Mouse (Mus musculus) intestine, postnatal 0 days (tissue): ENCODE data around the gene Csnk2b. TPM values are rescaled to one million over a fixed set of nuclear protein-coding genes. Genes with fewer than 3 reads are reported as not detected.

Experiments used
- ATAC-seq: fragments of 200-750 bp; cut with Nextera tagmentation; 2 replicates; pipeline ENCODE4 v1.8.0; 2017; ENCODE audit warnings: mild to moderate bottlenecking, moderate TSS enrichment, moderate library complexity
- H3K27ac ChIP-seq: fragments of 300-500 bp; sonication (generic); 2 replicates; pipeline ENCODE4 v1.5.1; 2014; ENCODE audit warnings: mild to moderate bottlenecking, low read depth, low read length, moderate library complexity
- H3K27me3 ChIP-seq: fragments of 300-500 bp; sonication (generic); replicated peaks from 2 replicates; pipeline ENCODE4 v1.6.1; 2014; ENCODE audit warnings: low read length, mixed read lengths; ENCODE audit not compliant: control insufficient read depth, insufficient read depth
- H3K36me3 ChIP-seq: fragments of 300-500 bp; sonication (generic); 2 replicates; pipeline ENCODE4 v1.6.1; 2014; ENCODE audit warnings: mild to moderate bottlenecking, moderate library complexity; ENCODE audit not compliant: control insufficient read depth, insufficient read depth
- H3K4me1 ChIP-seq: fragments of 300-500 bp; sonication (generic); replicated peaks from 2 replicates; pipeline ENCODE4 v1.6.1; 2014; ENCODE audit warnings: antibody characterized with exemption, low read length, mixed read lengths; ENCODE audit not compliant: control insufficient read depth, insufficient read depth
- H3K4me2 ChIP-seq: fragments of 300-500 bp; sonication (generic); replicated peaks from 2 replicates; pipeline ENCODE4 v1.6.1; 2014; ENCODE audit warnings: low read depth, mild to moderate bottlenecking, moderate library complexity
- H3K4me3 ChIP-seq: fragments of 300-500 bp; sonication (generic); 2 replicates; pipeline ENCODE4 v1.5.1; 2014; ENCODE audit warnings: low read depth, low read length
- H3K9ac ChIP-seq: fragments of 300-500 bp; sonication (generic); 2 replicates; pipeline ENCODE4 v1.6.1; 2014; ENCODE audit warnings: mild to moderate bottlenecking, low read depth, low read length
- H3K9me3 ChIP-seq: fragments of 300-500 bp; sonication (generic); 2 replicates; pipeline ENCODE4 v1.6.1; 2016; ENCODE audit warnings: mixed run types; ENCODE audit not compliant: control insufficient read depth
- CTCF ChIP-seq: sonication (generic); IDR thresholded peaks from 2 replicates; pipeline ENCODE4 v1.5.1; 2016; ENCODE audit warnings: low read depth, mild to moderate bottlenecking, control low read depth, antibody characterized with exemption, moderate library complexity
- WGBS: fragments of 180-500 bp; shearing (Covaris S2); extraction: QIAGEN DNeasy Blood & Tissue Kit; methylation state at CpG from one replicate; pipeline ENCODE4 v1.1.7; 2014; 5-methylcytosine and 5-hydroxymethylcytosine counted together
- polyA plus RNA-seq: library from polyadenylated mRNA; unstranded; fragments of >200 nt; fragmentation: Nextera tagmentation; extraction: Ambion mirVana; gene quantifications from 2 replicates; pipeline ENCODE4 v1.2.1, GENCODE M21; 2015

The Csnk2b gene
- polyA plus RNA-seq, 1 experiment from 2014 or later: 262 TPM

- H3K27ac ChIP-seq: no peak overlapping the region
- no peaks in the 10 kb centered on the region for H3K36me3 ChIP-seq
- peaks cover 9% of the 10 kb centered on the region; the same call in 1 of the 2 replicates for H3K4me1 ChIP-seq
- H3K4me2 ChIP-seq: peak overlapping the region; percentile 27
- no peaks in the 10 kb centered on the region for H3K9me3 ChIP-seq
- H3K4me3 ChIP-seq: no peak overlapping the region
- no peaks in the 10 kb centered on the region for H3K27me3 ChIP-seq
- no peak for ATAC-seq
- no peak for TF ChIP-seq CTCF
- WGBS: 29% methylated on average over 17 of the region's 17 CpGs
- H3K9ac ChIP-seq: no peak overlapping the region
Observed at GRCm38 (mm10) chr17:35074097-35074496, 47.8 kb downstream of the Csnk2b start.

GRCm38 (mm10) chr17:35071454-35071853, 50.4 kb downstream of the Csnk2b start:
- ATAC-seq: no peak
- Histone ChIP-seq H3K9ac (no peak overlapping the region), H3K4me2 (no peak overlapping the region), H3K9me3 (no peaks in the 10 kb centered on the region), H3K4me3 (no peak overlapping the region), H3K27ac (no peak overlapping the region), H3K4me1 (no peaks in the 10 kb centered on the region), H3K27me3 (0 out of 2 replicates have a peak, but pooled peaks cover 7% of the 10 kb centered on the region), H3K36me3 (no peaks in the 10 kb centered on the region)
- 75% methylated on average over 9 of the region's 9 CpGs for WGBS
- no peak for TF ChIP-seq CTCF

GRCm38 (mm10) chr17:35070556-35071229, 51.2 kb downstream of the Csnk2b start:
- Histone ChIP-seq H3K4me2 (no peak overlapping the region), H3K4me3 (no peak overlapping the region), H3K4me1 (no peaks in the 10 kb centered on the region), H3K27ac (no peak overlapping the region), H3K9ac (no peak overlapping the region), H3K27me3 (peaks cover 7% of the 10 kb centered on the region; the same call in 1 of the 2 replicates), H3K9me3 (no peaks in the 10 kb centered on the region), H3K36me3 (no peaks in the 10 kb centered on the region)
- no peak for TF ChIP-seq CTCF
- ATAC-seq: no peak
- WGBS: 38% methylated on average over 6 of the region's 6 CpGs

GRCm38 (mm10) chr17:35068213-35068914, 53.5 kb downstream of the Csnk2b start:
- 65% methylated on average over 17 of the region's 17 CpGs for WGBS
- Histone ChIP-seq H3K4me1 (peaks cover 9% of the 10 kb centered on the region; the same call in 1 of the 2 replicates), H3K4me2 (no peak overlapping the region), H3K27ac (no peak overlapping the region), H3K9me3 (no peaks in the 10 kb centered on the region), H3K36me3 (no peaks in the 10 kb centered on the region), H3K4me3 (no peak overlapping the region), H3K27me3 (peaks cover 7% of the 10 kb centered on the region; the same call in 1 of the 2 replicates), H3K9ac (no peak overlapping the region)
- no peak for ATAC-seq
- no peak for TF ChIP-seq CTCF

Other genes with a start within 250 kb of the Csnk2b start
- gene Zbtb12, start 242.6 kb downstream of the Csnk2b start, polyA plus RNA-seq: 0.74 and 1.1 TPM in 2 replicates
- not detected in 2 replicates for gene Gm20547, start 240.0 kb downstream of the Csnk2b start, polyA plus RNA-seq
- 60.3 and 66.2 TPM in 2 replicates for gene C2, start 223.8 kb downstream of the Csnk2b start, polyA plus RNA-seq
- gene Ehmt2, start 223.6 kb downstream of the Csnk2b start, polyA plus RNA-seq: 35.8 and 40.3 TPM in 2 replicates
- 119 and 128 TPM in 2 replicates for gene Slc44a4, start 207.6 kb downstream of the Csnk2b start, polyA plus RNA-seq
- gene Neu1, start 190.8 kb downstream of the Csnk2b start, polyA plus RNA-seq: 522 and 580 TPM in 2 replicates
- 0.64 and 1.1 TPM in 2 replicates for gene Hspa1b, start 162.8 kb downstream of the Csnk2b start, polyA plus RNA-seq
- gene Gm20481, start 152.1 kb downstream of the Csnk2b start, polyA plus RNA-seq: 0.43 TPM in 1 of 2 replicates, not detected in the other
- 6.4 and 6.5 TPM in 2 replicates for gene Hspa1a, start 149.9 kb downstream of the Csnk2b start, polyA plus RNA-seq
- 0.22 and 0.25 TPM in 2 replicates for gene Hspa1l, start 149.3 kb downstream of the Csnk2b start, polyA plus RNA-seq
- 70.6 and 76.6 TPM in 2 replicates for gene Lsm2, start 140.2 kb downstream of the Csnk2b start, polyA plus RNA-seq
- gene Vars, start 121.1 kb downstream of the Csnk2b start, polyA plus RNA-seq: 74.0 and 84.2 TPM in 2 replicates
- 0.12 and 0.20 TPM in 2 replicates for gene Vwa7, start 105.5 kb downstream of the Csnk2b start, polyA plus RNA-seq
- gene Sapcd1, start 94.0 kb downstream of the Csnk2b start, polyA plus RNA-seq: 3.2 and 4.6 TPM in 2 replicates
- gene Msh5, start 75.3 kb downstream of the Csnk2b start, polyA plus RNA-seq: 1.4 and 3.0 TPM in 2 replicates
- 290 and 312 TPM in 2 replicates for gene Clic1, start 72.1 kb downstream of the Csnk2b start, polyA plus RNA-seq
- gene Ddah2, start 63.0 kb downstream of the Csnk2b start, polyA plus RNA-seq: 62.0 and 68.3 TPM in 2 replicates
- gene Ly6g6c, start 56.7 kb downstream of the Csnk2b start, polyA plus RNA-seq: 0.12 TPM in 1 of 2 replicates, not detected in the other
- gene Mpig6b, start 55.9 kb downstream of the Csnk2b start, polyA plus RNA-seq: 0.13 and 0.17 TPM in 2 replicates
- gene Ly6g6e, start 45.2 kb downstream of the Csnk2b start, polyA plus RNA-seq: 2.2 TPM in 2 replicates
- gene Ly6g6d, start 44.0 kb downstream of the Csnk2b start, polyA plus RNA-seq: 3.8 and 4.9 TPM in 2 replicates
- gene Ly6g6f, start 36.4 kb downstream of the Csnk2b start, polyA plus RNA-seq: not detected in 2 replicates
- 101 and 103 TPM in 2 replicates for gene Abhd16a, start 32.8 kb downstream of the Csnk2b start, polyA plus RNA-seq
- gene Ly6g5c, start 13.8 kb downstream of the Csnk2b start, polyA plus RNA-seq: not detected in 2 replicates
- gene Ly6g5b, start 6.6 kb downstream of the Csnk2b start, polyA plus RNA-seq: 0.46 and 0.59 TPM in 2 replicates
- 15.0 and 16.6 TPM in 2 replicates for gene Gpank1, start 598 bp downstream of the Csnk2b start, polyA plus RNA-seq
- gene D17H6S53E, start 4.3 kb upstream of the Csnk2b start, polyA plus RNA-seq: 26.3 and 29.7 TPM in 2 replicates
- 18.3 and 22.5 TPM in 2 replicates for gene Apom, start 10.0 kb upstream of the Csnk2b start, polyA plus RNA-seq
- gene Bag6, start 13.1 kb upstream of the Csnk2b start, polyA plus RNA-seq: 37.4 and 46.0 TPM in 2 replicates
- 40.0 and 54.1 TPM in 2 replicates for gene Prrc2a, start 42.8 kb upstream of the Csnk2b start, polyA plus RNA-seq
- 23.1 and 25.4 TPM in 2 replicates for gene Aif1, start 54.0 kb upstream of the Csnk2b start, polyA plus RNA-seq
- 11.3 and 12.9 TPM in 2 replicates for gene Lst1, start 66.4 kb upstream of the Csnk2b start, polyA plus RNA-seq
- gene Ltb, start 72.4 kb upstream of the Csnk2b start, polyA plus RNA-seq: 1.7 and 2.4 TPM in 2 replicates
- gene Tnf, start 80.0 kb upstream of the Csnk2b start, polyA plus RNA-seq: 0.17 and 0.27 TPM in 2 replicates
- 0.10 and 0.42 TPM in 2 replicates for gene Lta, start 83.3 kb upstream of the Csnk2b start, polyA plus RNA-seq
- 0.23 and 0.30 TPM in 2 replicates for gene Gm16181, start 98.8 kb upstream of the Csnk2b start, polyA plus RNA-seq
- gene Atp6v1g2, start 111.6 kb upstream of the Csnk2b start, polyA plus RNA-seq: 4.1 and 4.3 TPM in 2 replicates
- 8.1 and 8.2 TPM in 2 replicates for gene Nfkbil1, start 113.7 kb upstream of the Csnk2b start, polyA plus RNA-seq
- 125 and 127 TPM in 2 replicates for gene Ddx39b, start 119.7 kb upstream of the Csnk2b start, polyA plus RNA-seq
- gene H2-D1, start 140.7 kb upstream of the Csnk2b start, polyA plus RNA-seq: 672 and 681 TPM in 2 replicates
- gene H2-Q1, start 198.4 kb upstream of the Csnk2b start, polyA plus RNA-seq: 56.2 and 60.6 TPM in 2 replicates
- gene H2-Q2, start 220.2 kb upstream of the Csnk2b start, polyA plus RNA-seq: 693 and 712 TPM in 2 replicates